Mouse (Mus musculus) liver, embryonic 16.5 days (tissue): ENCODE measurements around the gene Fam83c. TPM values are rescaled to one million over a fixed set of nuclear protein-coding genes. Genes with fewer than 3 reads are reported as not detected.
"Not testable (repeated sequence)": the region's sequence is repeated elsewhere in the genome, so short reads cannot be mapped to it uniquely, and the experiment has no call there.

ENCODE experiments used
- ATAC-seq: fragments of 200-750 bp; cut with Nextera tagmentation; 2 replicates; pipeline ENCODE4 v1.8.0; 2017; ENCODE audit warnings: low read depth, mild to moderate bottlenecking, moderate number of reproducible peaks, moderate library complexity
- H3K27ac ChIP-seq: fragments of 300-500 bp; sonication (generic); 2 replicates; pipeline ENCODE4 v1.5.1; 2014; ENCODE audit warnings: mild to moderate bottlenecking, low read length
- H3K27me3 ChIP-seq: fragments of 300-500 bp; sonication (generic); 2 replicates; pipeline ENCODE4 v1.6.1; 2014; ENCODE audit warnings: low read depth, low read length, mixed read lengths; ENCODE audit not compliant: control insufficient read depth, insufficient read depth
- H3K36me3 ChIP-seq: fragments of 300-500 bp; sonication (generic); 2 replicates; pipeline ENCODE4 v1.6.1; 2014; ENCODE audit warnings: mild to moderate bottlenecking; ENCODE audit not compliant: control insufficient read depth, insufficient read depth
- H3K4me1 ChIP-seq: fragments of 300-500 bp; sonication (generic); 2 replicates; pipeline ENCODE4 v1.6.1; 2014; ENCODE audit warnings: low read depth, low read length, mixed read lengths; ENCODE audit not compliant: control insufficient read depth
- H3K4me2 ChIP-seq: fragments of 300-500 bp; sonication (generic); 2 replicates; pipeline ENCODE4 v1.6.1; 2014; ENCODE audit warnings: low read depth, low read length, mixed read lengths
- H3K4me3 ChIP-seq: fragments of 300-500 bp; sonication (generic); 2 replicates; pipeline ENCODE4 v1.5.1; 2014; ENCODE audit warnings: low read depth, mild to moderate bottlenecking, low read length
- H3K9ac ChIP-seq: fragments of 300-500 bp; sonication (generic); 2 replicates; pipeline ENCODE4 v1.6.1; 2014; ENCODE audit warnings: low read depth, low read length
- H3K9me3 ChIP-seq: fragments of 300-500 bp; sonication (generic); replicated peaks from 2 replicates; pipeline ENCODE4 v1.6.1; 2016; ENCODE audit warnings: low read length; ENCODE audit not compliant: control insufficient read depth
- WGBS: fragments of 180-500 bp; shearing (Covaris S2); extraction: QIAGEN DNeasy Blood & Tissue Kit; methylation state at CpG from one replicate; pipeline ENCODE4 v1.1.7; 2014; ENCODE audit not compliant: insufficient replicate concordance; 5-methylcytosine and 5-hydroxymethylcytosine counted together
- polyA plus RNA-seq: library from polyadenylated mRNA; unstranded; fragments of >200 nt; fragmentation: Nextera tagmentation; extraction: Ambion mirVana; gene quantifications from 2 replicates; pipeline ENCODE4 v1.2.1, GENCODE M21; 2015

Gene Fam83c
- polyA plus RNA-seq, 1 experiment from 2014 or later, result 0.14 TPM

- Histone ChIP-seq H3K27ac (no peak overlapping the region), H3K9ac (no peak overlapping the region), H3K36me3 (no peaks in the 10 kb centered on the region), H3K4me2 (no peak overlapping the region), H3K4me3 (no peak overlapping the region), H3K9me3 (no peaks in the 10 kb centered on the region), H3K4me1 (no peaks in the 10 kb centered on the region), H3K27me3 (no peaks in the 10 kb centered on the region; the same call in 1 of the 2 replicates)
- WGBS, result 58% methylated on average over 3 of the region's 3 CpGs
- no peak for ATAC-seq
Observed at GRCm38 (mm10) chr2:155837961-155838360, 3.3 kb upstream of the Fam83c start.

DNA sequence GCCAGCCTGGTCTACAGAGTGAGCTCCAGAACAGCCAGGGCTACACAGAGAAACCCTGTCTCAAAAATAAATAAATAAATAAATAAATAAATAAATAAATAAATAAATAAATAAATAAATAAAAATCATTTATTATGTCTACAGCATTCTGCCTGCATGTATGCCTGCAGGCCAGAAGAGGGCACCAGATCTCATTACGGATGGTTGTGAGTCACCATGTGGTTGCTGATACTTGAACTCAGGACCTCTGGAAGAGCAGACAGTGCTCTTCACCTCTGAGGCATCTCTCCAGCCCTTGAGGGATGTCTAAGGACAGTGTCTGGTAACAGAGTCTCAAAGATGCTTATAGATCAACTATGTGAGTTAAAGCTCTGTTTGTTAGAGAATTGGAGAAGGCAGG, 2.6 kb downstream of the Fam83c start:
- H3K27me3 ChIP-seq, H3K4me2 ChIP-seq, H3K36me3 ChIP-seq, H3K27ac ChIP-seq, ATAC-seq, H3K9ac ChIP-seq, H3K4me3 ChIP-seq, H3K9me3 ChIP-seq, H3K4me1 ChIP-seq: not testable (repeated sequence)
- WGBS, result 47% methylated on average over 1 of the region's 1 CpGs

- Histone ChIP-seq H3K36me3 (no peaks in the 10 kb centered on the region), H3K9ac (no peak overlapping the region), H3K27me3 (no peaks in the 10 kb centered on the region; the same call in 1 of the 2 replicates), H3K4me1 (peaks cover 13% of the 10 kb centered on the region), H3K9me3 (no peaks in the 10 kb centered on the region), H3K4me3 (no peak overlapping the region), H3K27ac (no peak overlapping the region), H3K4me2 (no peak overlapping the region)
- ATAC-seq, result no peak
- 39% methylated on average over 9 of the region's 9 CpGs for WGBS
Observed at GRCm38 (mm10) chr2:155831302-155831701, 3.4 kb downstream of the Fam83c start.

- H3K4me1 ChIP-seq, result peaks cover 13% of the 10 kb centered on the region
- no peaks in the 10 kb centered on the region for H3K36me3 ChIP-seq
- no peak for ATAC-seq
- WGBS, result 75% methylated on average over 8 of the region's 8 CpGs
- H3K27ac ChIP-seq, result no peak overlapping the region
- H3K4me3 ChIP-seq, result no peak overlapping the region
- H3K9ac ChIP-seq, result no peak overlapping the region
- no peaks in the 10 kb centered on the region for H3K9me3 ChIP-seq
- no peaks in the 10 kb centered on the region; the same call in 1 of the 2 replicates for H3K27me3 ChIP-seq
- H3K4me2 ChIP-seq, result no peak overlapping the region
Observed at GRCm38 (mm10) chr2:155830841-155831240, 3.8 kb downstream of the Fam83c start.

DNA sequence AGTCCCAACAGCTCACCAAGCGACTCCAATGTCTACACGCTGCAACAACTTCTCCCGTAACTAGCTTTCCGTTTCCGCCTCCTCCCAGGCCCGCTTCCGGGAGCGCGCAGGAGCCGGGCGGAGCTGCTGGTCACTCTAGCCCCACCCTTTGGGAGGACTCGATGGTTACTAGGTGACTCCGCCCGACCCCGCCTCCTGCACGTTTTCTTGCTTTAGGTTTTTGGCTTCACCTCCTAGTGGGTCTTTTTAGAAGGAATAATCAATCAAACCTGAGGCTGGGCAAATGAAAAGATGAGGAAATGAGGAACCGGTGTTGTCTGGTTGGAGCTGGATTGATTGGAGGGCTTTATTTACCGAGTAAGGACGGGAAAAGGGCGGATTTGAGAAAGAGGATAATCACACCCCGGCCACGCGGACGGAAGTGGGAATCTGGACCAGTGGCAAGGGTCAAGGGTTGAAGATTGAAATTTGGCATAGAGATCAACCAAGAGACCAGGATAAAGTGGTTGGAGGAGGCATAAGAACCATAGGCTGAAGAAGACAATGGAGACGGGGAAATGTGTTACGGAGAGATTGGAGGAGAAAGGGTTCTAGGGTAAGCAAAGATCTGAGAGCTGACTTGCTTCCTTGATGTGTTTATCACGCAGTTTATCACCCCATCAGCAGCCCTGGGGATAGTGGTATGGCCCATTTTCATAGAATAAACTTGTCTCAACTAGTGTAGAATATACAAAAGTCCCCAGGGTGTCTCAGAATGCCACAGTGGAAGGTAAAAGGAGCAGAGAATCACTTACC, 7.8 kb downstream of the Fam83c start, which contains the start of gene Eif6:
Gene Eif6 (minus strand): TSS at position 296 of the 795 bp plus-strand sequence.
- Histone ChIP-seq H3K9ac (peak within 1 kb of the TSS; percentile 85), H3K9me3 (no peaks in the 10 kb centered on the region), H3K4me3 (peak within 1 kb of the TSS; percentile 92), H3K36me3 (peaks cover 17% of the 10 kb centered on the region), H3K27me3 (no peaks in the 10 kb centered on the region), H3K27ac (peak within 1 kb of the TSS; percentile 84), H3K4me2 (peak within 1 kb of the TSS; percentile 79), H3K4me1 (peaks cover 21% of the 10 kb centered on the region)
- ATAC-seq, result peak; percentile 96
- WGBS, result 2% methylated on average over 27 of the region's 27 CpGs

GRCm38 (mm10) chr2:155825904-155826629, 8.6 kb downstream of the Fam83c start:
- peak; percentile 16 for ATAC-seq
- Histone ChIP-seq H3K4me1 (peaks cover 21% of the 10 kb centered on the region), H3K36me3 (peaks cover 23% of the 10 kb centered on the region), H3K9me3 (no peaks in the 10 kb centered on the region), H3K27ac (peak overlapping the region; percentile 84), H3K9ac (peak overlapping the region; percentile 85), H3K4me2 (peak overlapping the region; percentile 79), H3K4me3 (peak overlapping the region; percentile 92), H3K27me3 (no peaks in the 10 kb centered on the region)
- WGBS, result 1% methylated on average over 51 of the region's 52 CpGs

DNA sequence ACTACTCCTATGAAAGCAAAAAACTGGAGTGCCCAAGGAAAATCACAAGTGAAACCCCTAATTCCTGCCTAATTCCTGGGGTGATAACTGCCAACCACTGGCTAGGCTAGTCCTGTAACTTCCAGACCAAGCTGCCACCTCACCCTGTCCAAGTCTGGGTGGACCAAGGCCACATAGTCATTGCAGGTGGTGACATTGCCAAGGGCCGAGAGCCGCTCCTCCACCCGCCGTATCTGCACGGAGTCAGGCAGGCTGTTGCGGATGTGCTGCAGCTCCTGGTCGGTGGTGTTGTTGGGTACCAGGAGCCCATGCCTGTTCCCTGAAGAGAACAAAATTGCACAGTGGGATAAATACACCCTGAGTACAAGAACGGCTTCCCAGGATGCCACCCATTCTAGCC, 10.9 kb downstream of the Fam83c start:
- H3K4me2 ChIP-seq, result no peak overlapping the region
- peaks cover 31% of the 10 kb centered on the region for H3K4me1 ChIP-seq
- H3K9ac ChIP-seq, result no peak overlapping the region
- no peak for ATAC-seq
- WGBS, result 88% methylated on average over 8 of the region's 8 CpGs
- H3K36me3 ChIP-seq, result peaks cover 31% of the 10 kb centered on the region
- no peak overlapping the region for H3K27ac ChIP-seq
- no peaks in the 10 kb centered on the region for H3K9me3 ChIP-seq
- no peaks in the 10 kb centered on the region for H3K27me3 ChIP-seq
- no peak overlapping the region for H3K4me3 ChIP-seq

- Histone ChIP-seq H3K4me2 (no peak overlapping the region), H3K36me3 (peaks cover 31% of the 10 kb centered on the region), H3K4me1 (peaks cover 29% of the 10 kb centered on the region), H3K9me3 (no peaks in the 10 kb centered on the region), H3K9ac (no peak overlapping the region), H3K27ac (no peak overlapping the region), H3K27me3 (no peaks in the 10 kb centered on the region), H3K4me3 (no peak overlapping the region)
- 82% methylated on average over 5 of the region's 5 CpGs for WGBS
- ATAC-seq, result no peak
Observed at GRCm38 (mm10) chr2:155820779-155821178, 13.9 kb downstream of the Fam83c start.
